Mouse (Mus musculus) heart, adult 9 months (tissue): ENCODE data around the gene Dhx35.

Source experiments
- DNase-seq, 2 experiments: peaks; one replicate each; pipeline ENCODE4 v3.0.0; 2022; ENCODE audit warnings: low spot score in 2 of 2

Gene Dhx35

DNA sequence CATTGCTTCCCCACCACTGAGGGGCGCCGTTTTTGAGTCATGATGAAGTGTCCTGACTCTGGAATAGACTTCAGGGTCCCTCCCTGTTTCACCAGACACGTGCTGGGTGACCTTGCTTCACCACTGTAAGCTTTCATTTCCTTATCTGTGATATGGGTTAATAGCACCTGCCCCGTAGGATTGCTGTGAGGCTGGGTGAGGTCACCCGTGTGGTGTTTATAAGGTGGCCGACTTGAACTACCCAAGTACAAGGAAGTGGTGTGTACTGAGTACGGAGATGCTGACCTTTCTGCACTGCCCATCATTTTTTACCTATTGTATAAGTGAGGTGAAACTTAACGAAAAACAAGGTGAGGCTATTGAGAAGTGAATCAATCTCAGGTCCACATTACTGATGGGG, 9.0 kb downstream of the Dhx35 start:
- no peak for DNase-seq

DNA sequence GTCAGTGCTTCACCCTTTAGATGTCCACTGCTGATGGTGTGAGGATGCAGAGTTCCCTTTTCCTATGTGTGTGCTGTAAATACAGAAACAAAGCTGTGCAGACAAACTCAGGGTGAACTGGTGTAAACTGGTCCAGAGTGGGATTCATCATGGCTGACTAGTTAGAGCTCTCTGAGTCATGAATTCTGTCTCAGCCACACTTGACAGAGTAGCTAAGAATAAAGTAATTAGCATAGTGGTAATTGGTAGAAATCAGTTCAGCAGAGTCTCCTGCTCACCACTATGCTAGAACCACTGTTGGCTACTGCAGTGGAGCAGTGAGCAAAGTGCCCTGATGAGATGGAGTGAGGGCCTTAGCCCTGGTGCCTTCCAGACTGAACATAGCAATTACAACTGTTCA, 21.1 kb downstream of the Dhx35 start:
- DNase-seq = no peak

DNA sequence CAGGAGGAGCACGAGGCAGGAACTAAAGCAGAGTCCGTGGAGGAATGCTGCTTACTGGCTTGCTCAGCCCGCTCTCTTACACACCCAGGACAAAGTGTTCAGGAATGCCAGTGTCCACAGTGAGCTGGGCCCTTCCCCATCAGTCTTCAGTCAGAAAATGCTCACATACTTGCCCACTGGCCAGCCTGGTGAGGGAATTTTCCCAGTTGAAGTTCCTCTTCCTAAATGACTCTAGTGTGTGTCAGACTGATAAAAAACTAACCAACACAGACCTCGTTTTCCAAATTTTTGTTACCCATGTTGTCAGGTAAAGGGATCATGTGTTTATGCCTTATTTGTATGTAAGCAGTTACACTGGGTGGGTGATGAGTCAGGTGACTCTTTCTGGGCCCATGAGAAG, 21.6 kb downstream of the Dhx35 start:
- no peak for DNase-seq

DNA sequence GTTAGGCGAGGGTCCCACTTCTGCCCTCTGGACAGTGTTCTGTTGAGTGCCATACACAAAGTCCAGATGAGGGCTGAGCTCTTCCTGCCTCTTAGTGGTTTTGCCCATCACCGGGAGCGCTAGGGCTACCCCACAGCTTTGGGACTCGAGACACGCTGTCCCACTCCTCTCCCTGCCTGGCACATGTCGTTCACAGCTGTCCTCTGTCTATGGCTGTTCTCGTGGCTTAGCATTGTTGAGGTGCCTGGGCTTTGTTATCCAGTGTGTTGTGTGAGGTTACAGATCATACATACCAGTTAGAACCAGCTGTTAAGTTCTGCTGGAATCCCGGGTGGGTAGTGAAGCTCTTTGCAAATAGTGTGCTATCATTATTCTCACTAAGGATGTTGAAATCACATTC, 23.1 kb downstream of the Dhx35 start:
- DNase-seq = no peak

GRCm38 (mm10) chr2:158828124-158828523, 33.5 kb downstream of the Dhx35 start:
- DNase-seq = no peak

DNA sequence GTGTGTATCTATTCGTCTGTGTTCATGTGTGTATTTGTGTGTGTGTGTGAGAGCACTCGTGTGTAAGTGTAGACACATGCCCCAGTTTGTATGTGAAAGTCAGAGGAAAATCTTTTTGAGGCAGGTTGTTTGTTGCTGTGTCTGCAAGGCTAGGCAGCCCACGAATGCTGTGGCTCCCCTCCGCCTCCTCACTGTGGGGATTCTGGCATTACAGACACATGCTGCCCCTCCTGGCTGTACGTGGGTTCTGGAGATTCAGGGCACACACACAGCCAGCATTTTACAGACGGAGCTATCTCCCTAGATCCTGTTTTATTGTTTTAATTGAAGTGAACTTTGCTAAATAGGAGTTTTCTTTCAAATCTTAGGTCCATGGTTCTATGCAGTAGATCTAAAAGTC, 35.1 kb downstream of the Dhx35 start:
- DNase-seq = no peak

DNA sequence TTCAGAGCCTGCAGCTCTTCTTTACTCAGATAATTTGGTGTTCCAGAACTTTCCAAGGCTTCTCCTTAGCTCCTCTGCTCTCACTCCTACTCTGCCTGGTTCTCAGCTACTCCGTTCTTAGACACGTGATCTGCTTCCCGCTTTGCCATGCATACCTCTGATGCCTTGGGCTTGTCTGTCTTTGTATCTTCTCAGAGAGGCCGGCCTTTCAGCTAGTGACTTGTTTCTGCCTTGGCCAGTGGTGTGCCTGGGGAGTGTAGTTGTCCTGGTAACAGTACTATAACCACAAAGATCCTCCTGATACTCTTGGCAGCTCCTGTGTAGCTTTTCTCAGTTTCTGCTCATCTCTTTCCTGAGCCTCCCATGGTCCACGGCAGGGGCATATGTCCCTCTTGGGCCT, 38.6 kb downstream of the Dhx35 start:
- DNase-seq = peak in 1 of 2 experiments; percentile 14

- no peak for DNase-seq
Observed at GRCm38 (mm10) chr2:158833645-158834044, 39.0 kb downstream of the Dhx35 start.

DNA sequence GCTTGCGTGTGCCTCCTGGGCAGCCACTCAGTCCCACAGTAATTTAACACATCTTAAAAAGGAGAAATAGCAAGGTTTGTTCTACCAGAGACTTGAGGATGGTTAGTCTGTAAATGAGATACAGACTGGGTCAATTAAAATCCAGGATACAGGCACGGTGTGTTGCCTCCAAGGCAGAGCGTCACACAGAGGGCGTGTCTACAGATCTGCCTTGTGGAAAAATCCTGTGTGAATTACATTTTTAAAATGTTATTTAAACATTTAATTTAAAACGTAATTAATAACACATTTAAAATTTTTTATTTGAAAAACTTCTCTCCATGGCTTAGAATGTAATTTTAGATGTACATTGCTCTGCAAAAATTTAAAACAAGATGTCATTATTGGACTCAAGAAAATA, 48.7 kb downstream of the Dhx35 start:
- DNase-seq = no peak

- DNase-seq = no peak
Observed at GRCm38 (mm10) chr2:158845031-158845430, 50.4 kb downstream of the Dhx35 start.

DNA sequence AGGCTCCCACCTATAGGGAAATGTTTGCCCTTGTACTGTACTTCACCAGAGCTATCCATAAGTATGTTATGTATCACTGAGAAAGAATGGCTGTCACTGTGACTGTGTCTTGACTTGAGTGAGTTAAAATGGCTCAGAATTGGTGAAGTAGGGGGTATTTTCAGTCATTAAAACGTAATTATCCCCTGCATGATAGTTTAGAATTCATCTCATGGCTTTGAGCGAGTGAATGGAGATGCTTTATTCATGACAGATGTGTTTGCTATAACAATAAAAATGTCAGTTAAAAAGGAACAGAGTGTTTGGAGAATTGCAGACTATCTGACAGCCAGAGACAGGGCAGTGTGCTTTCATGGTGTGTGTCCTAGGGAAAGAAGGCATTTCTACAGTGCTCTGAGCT, 51.6 kb downstream of the Dhx35 start:
- DNase-seq = no peak

GRCm38 (mm10) chr2:158847991-158848390, 53.4 kb downstream of the Dhx35 start:
- no peak for DNase-seq

- DNase-seq = no peak
Observed at GRCm38 (mm10) chr2:158849416-158849815, 54.8 kb downstream of the Dhx35 start.

DNA sequence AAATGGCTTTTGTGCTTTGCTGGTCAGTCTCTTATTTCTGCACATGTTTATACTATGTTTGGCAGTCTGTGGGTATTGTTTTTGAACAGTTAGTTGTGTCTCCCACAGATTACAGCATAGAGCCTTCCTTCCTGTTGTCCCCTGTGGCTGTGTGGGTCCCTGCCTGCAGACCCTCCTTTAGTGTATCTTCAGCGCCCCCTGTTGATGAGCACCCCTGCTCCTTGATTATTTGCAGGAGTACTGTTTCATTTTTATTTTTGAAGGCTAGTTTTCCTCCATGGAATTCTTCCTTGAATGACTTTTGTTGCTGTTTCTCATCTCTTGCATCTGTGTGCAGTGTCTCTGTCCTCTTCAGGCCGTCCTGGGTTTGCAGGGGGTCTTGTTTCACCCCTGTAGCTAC, 58.0 kb downstream of the Dhx35 start:
- DNase-seq = peak in 1 of 2 experiments; percentile 18

DNA sequence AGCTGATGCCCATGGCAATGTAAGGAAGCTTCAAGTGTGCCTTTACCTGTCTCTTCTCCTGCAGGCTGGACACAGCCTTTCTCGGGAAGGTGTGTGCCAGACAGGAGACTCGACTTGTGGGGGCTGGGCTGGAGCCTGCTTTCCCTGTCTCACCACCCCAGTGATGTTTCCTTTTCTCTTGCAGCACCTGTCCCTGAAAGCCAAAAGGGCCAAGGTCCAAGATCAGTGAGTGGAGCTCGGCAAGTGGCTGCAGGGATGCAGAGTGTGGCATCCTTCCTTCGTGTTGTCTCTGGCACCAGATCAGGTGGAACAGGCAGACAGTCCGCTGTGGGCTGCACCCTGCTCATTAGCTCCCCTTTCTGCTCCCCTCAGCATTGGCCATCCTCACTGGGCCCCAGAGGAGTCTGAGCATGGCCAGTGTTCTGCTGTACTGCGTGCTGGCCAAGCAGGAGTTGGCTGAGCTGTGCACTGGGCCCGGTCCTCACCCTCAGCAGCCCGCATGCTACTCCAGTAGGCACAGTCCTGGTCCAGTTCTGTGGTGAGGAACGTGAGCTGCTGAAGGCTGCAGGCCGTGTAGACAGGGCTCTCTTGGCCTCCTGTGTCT, 62.4 kb downstream of the Dhx35 start:
- DNase-seq = no peak

DNA sequence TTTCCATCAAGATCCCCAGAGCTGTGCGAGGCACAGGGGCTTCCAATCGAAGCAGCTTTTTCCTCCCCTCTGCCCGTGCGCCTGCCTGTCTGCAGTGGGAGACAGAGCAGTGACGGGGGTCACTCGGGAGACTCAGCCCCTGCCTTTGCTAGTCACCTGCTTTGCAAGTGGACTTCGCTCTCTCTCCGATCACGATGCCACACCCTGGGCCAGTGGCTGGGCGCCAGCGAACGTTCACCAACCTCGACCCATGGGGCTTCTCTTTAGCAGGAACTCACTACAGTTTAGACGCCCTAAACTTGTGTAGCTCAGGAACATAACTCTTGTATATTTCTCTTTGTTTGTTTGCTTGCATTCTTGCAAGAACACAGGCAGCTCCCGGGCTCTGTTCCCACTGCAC, 63.0 kb downstream of the Dhx35 start:
- DNase-seq = no peak

GRCm38 (mm10) chr2:158861115-158861514, 66.5 kb downstream of the Dhx35 start:
- DNase-seq = no peak

- peak; percentile 19 to 30 for DNase-seq
Observed at GRCm38 (mm10) chr2:158863341-158864125, 68.9 kb downstream of the Dhx35 start.

DNA sequence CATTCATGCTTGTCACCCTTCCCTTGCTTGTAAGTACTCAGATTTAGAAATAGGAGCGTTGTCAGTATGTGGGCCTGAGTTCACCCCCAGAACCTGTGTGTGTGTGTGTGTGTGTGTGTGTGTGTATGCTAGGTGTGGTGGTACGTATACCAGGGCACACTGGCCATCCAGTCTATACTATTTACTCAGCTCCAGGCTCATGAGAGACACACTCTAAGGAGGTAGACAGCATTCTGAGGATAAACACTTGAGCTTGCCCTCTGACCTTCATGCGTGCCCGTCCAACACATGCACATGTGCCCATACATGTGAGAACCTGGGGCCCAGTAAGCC, 69.5 kb downstream of the Dhx35 start:
- no peak for DNase-seq

GRCm38 (mm10) chr2:158865358-158865757, 70.8 kb downstream of the Dhx35 start:
- DNase-seq = peak in 1 of 2 experiments; percentile 59

GRCm38 (mm10) chr2:158886571-158886970, 92.0 kb downstream of the Dhx35 start:
- DNase-seq = no peak

- no peak for DNase-seq
Observed at GRCm38 (mm10) chr2:158888531-158888930, 93.9 kb downstream of the Dhx35 start.

DNA sequence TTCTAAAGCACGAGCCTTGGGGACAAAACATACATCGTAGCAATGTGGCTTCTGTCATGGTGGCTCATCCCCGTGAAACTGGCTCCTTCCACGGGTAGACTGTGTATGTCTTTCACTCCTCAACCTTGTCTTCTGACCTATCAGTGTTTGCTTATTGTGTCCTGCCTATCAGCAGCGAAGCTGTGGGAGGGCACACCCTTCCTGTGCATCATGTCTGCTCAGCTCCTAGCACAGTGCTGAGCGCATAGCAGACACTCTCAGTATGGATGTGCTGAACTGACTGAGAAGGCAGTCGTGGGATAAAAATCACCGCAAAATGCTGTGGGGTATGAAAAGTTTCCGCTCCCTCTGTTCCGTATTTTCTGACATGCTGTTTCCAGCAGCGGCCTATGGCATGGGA, 94.6 kb downstream of the Dhx35 start:
- DNase-seq = no peak

DNA sequence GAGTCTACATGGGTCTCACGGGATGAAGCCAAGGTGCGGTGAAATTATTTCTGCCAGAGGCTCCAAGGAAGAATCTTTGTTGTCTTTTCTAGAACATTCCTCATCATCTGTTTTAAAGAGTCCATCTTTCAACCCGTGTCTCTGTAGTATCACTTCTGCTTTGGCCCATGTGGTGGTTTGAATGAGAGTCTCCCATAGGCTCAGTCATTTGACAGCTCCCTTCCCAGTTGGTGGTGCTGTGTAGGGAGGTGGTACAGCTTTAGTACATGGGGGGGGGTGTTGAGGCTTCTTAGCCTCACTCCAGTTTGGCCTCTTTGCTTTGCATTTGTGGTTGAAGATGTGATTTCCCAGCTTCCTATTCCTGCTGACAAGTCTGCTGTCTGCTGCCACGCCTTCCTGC, 96.7 kb downstream of the Dhx35 start:
- no peak for DNase-seq
